Mouse (Mus musculus): ENCODE data around the gene Asphd2. TPM values are rescaled to one million over a fixed set of nuclear protein-coding genes. Genes with fewer than 3 reads are reported as not detected.

Asphd2 gene
- 8.2 and 9.0 TPM in 2 replicates for polyA plus RNA-seq (2014; fragmentation: Nextera tagmentation; extraction: Ambion mirVana)

GRCm38 (mm10) chr5:112394779-112395443, at the start of gene Asphd2:
Asphd2 (minus strand) TSS chr5:112394866.
- peak; percentile 87 for ATAC-seq (ENCODE audit: low FRiP score, low TSS enrichment)
- WGBS, result 1% methylated on average over 30 of the region's 67 CpGs
- H3K4me3 ChIP-seq (ENCODE audit: low read length), result peak within 1 kb of the TSS; percentile 47
- H3K9me3 ChIP-seq (ENCODE audit: control insufficient read depth, low read length), result no peaks in the 10 kb centered on the region
- H3K36me3 ChIP-seq (ENCODE audit: control insufficient read depth, insufficient read depth, low read length), result no peaks in the 10 kb centered on the region
- no peaks in the 10 kb centered on the region; the same call in 1 of the 2 replicates for H3K4me1 ChIP-seq (ENCODE audit: control insufficient read depth, insufficient read depth, low read length)
- peak within 1 kb of the TSS; percentile 57 for H3K27ac ChIP-seq (ENCODE audit: low read depth, low read length)
- peak within 1 kb of the TSS; percentile 90 for H3K4me2 ChIP-seq (replicated peaks; ENCODE audit: low read depth, low read length)
- peak within 1 kb of the TSS; percentile 63 for H3K9ac ChIP-seq (ENCODE audit: low read depth, low read length)
- H3K27me3 ChIP-seq (ENCODE audit: control insufficient read depth, insufficient read depth, low read length), result peaks cover 12% of the 10 kb centered on the region; the same call in 1 of the 2 replicates

- ATAC-seq (ENCODE audit: low FRiP score, low TSS enrichment), result no peak
- Histone ChIP-seq H3K4me2 (replicated peaks; ENCODE audit: low read depth, low read length) (no peak overlapping the region), H3K4me1 (ENCODE audit: control insufficient read depth, insufficient read depth, low read length) (no peaks in the 10 kb centered on the region), H3K9me3 (ENCODE audit: control insufficient read depth, low read length) (no peaks in the 10 kb centered on the region), H3K9ac (ENCODE audit: low read depth, low read length) (no peak overlapping the region), H3K36me3 (ENCODE audit: control insufficient read depth, insufficient read depth, low read length) (no peaks in the 10 kb centered on the region), H3K27me3 (ENCODE audit: control insufficient read depth, insufficient read depth, low read length) (no peaks in the 10 kb centered on the region), H3K27ac (ENCODE audit: low read depth, low read length) (no peak overlapping the region), H3K4me3 (ENCODE audit: low read length) (no peak overlapping the region)
- 26% methylated on average over 10 of the region's 10 CpGs for WGBS
Observed at GRCm38 (mm10) chr5:112438535-112438934, 43.9 kb upstream of the Asphd2 start.

- WGBS, result under 1% methylated on average over 8 of the region's 8 CpGs
Observed at GRCm38 (mm10) chr5:112433004-112433403, 38.3 kb upstream of the Asphd2 start.

GRCm38 (mm10) chr5:112432033-112432432, 37.4 kb upstream of the Asphd2 start:
- Histone ChIP-seq H3K36me3 (ENCODE audit: control insufficient read depth, insufficient read depth, low read length) (no peaks in the 10 kb centered on the region), H3K9me3 (ENCODE audit: control insufficient read depth, low read length) (no peaks in the 10 kb centered on the region), H3K4me1 (ENCODE audit: control insufficient read depth, insufficient read depth, low read length) (peaks cover 4% of the 10 kb centered on the region; the same call in 1 of the 2 replicates), H3K4me2 (replicated peaks; ENCODE audit: low read depth, low read length) (no peak overlapping the region), H3K4me3 (ENCODE audit: low read length) (no peak overlapping the region), H3K27ac (ENCODE audit: low read depth, low read length) (no peak overlapping the region), H3K27me3 (ENCODE audit: control insufficient read depth, insufficient read depth, low read length) (no peaks in the 10 kb centered on the region; the same call in 1 of the 2 replicates), H3K9ac (ENCODE audit: low read depth, low read length) (no peak overlapping the region)
- WGBS, result 78% methylated on average over 5 of the region's 5 CpGs
- ATAC-seq (ENCODE audit: low FRiP score, low TSS enrichment), result no peak

More at GRCm38 (mm10) chr5:112433004-112433403, 38.3 kb upstream of the Asphd2 start:
- no peak overlapping the region for H3K27ac ChIP-seq (ENCODE audit: low read depth, low read length)
- no peak overlapping the region for H3K9ac ChIP-seq (ENCODE audit: low read depth, low read length)
- peaks cover 4% of the 10 kb centered on the region; the same call in 1 of the 2 replicates for H3K4me1 ChIP-seq (ENCODE audit: control insufficient read depth, insufficient read depth, low read length)
- H3K36me3 ChIP-seq (ENCODE audit: control insufficient read depth, insufficient read depth, low read length), result no peaks in the 10 kb centered on the region
- no peak overlapping the region for H3K4me3 ChIP-seq (ENCODE audit: low read length)
- H3K9me3 ChIP-seq (ENCODE audit: control insufficient read depth, low read length), result no peaks in the 10 kb centered on the region
- ATAC-seq (ENCODE audit: low FRiP score, low TSS enrichment), result no peak
- H3K27me3 ChIP-seq (ENCODE audit: control insufficient read depth, insufficient read depth, low read length), result no peaks in the 10 kb centered on the region
- H3K4me2 ChIP-seq (replicated peaks; ENCODE audit: low read depth, low read length), result no peak overlapping the region

- ATAC-seq (ENCODE audit: low FRiP score, low TSS enrichment), result no peak
- WGBS, result 13% methylated on average over 14 of the region's 14 CpGs
- no peaks in the 10 kb centered on the region for H3K9me3 ChIP-seq (ENCODE audit: control insufficient read depth, low read length)
- no peaks in the 10 kb centered on the region for H3K36me3 ChIP-seq (ENCODE audit: control insufficient read depth, insufficient read depth, low read length)
- H3K27me3 ChIP-seq (ENCODE audit: control insufficient read depth, insufficient read depth, low read length), result no peaks in the 10 kb centered on the region; the same call in 1 of the 2 replicates
- H3K27ac ChIP-seq (ENCODE audit: low read depth, low read length), result no peak overlapping the region
- no peak overlapping the region; the same call in 1 of the 2 replicates for H3K9ac ChIP-seq (ENCODE audit: low read depth, low read length)
- H3K4me2 ChIP-seq (replicated peaks; ENCODE audit: low read depth, low read length), result peak overlapping the region; percentile 28; the same call in 1 of the 2 replicates
- H3K4me1 ChIP-seq (ENCODE audit: control insufficient read depth, insufficient read depth, low read length), result peaks cover 4% of the 10 kb centered on the region; the same call in 1 of the 2 replicates
- H3K4me3 ChIP-seq (ENCODE audit: low read length), result no peak overlapping the region
Observed at GRCm38 (mm10) chr5:112431120-112431775, 36.6 kb upstream of the Asphd2 start.

- Histone ChIP-seq H3K4me3 (ENCODE audit: low read length) (no peak overlapping the region), H3K4me1 (ENCODE audit: control insufficient read depth, insufficient read depth, low read length) (peaks cover 4% of the 10 kb centered on the region; the same call in 1 of the 2 replicates), H3K27me3 (ENCODE audit: control insufficient read depth, insufficient read depth, low read length) (peaks cover 4% of the 10 kb centered on the region), H3K4me2 (replicated peaks; ENCODE audit: low read depth, low read length) (no peak overlapping the region; the same call in 1 of the 2 replicates), H3K9me3 (ENCODE audit: control insufficient read depth, low read length) (no peaks in the 10 kb centered on the region), H3K36me3 (ENCODE audit: control insufficient read depth, insufficient read depth, low read length) (no peaks in the 10 kb centered on the region), H3K27ac (ENCODE audit: low read depth, low read length) (no peak overlapping the region), H3K9ac (ENCODE audit: low read depth, low read length) (no peak overlapping the region)
- 15% methylated on average over 19 of the region's 19 CpGs for WGBS
- ATAC-seq (ENCODE audit: low FRiP score, low TSS enrichment), result 0 out of 2 replicates have a peak, but pooled peaks have one; percentile 20
Observed at GRCm38 (mm10) chr5:112428944-112429343, 34.3 kb upstream of the Asphd2 start.

GRCm38 (mm10) chr5:112427283-112427682, 32.6 kb upstream of the Asphd2 start:
- H3K4me3 ChIP-seq (ENCODE audit: low read length), result no peak overlapping the region
- H3K9me3 ChIP-seq (ENCODE audit: control insufficient read depth, low read length), result no peaks in the 10 kb centered on the region
- peaks cover 4% of the 10 kb centered on the region for H3K27me3 ChIP-seq (ENCODE audit: control insufficient read depth, insufficient read depth, low read length)
- H3K36me3 ChIP-seq (ENCODE audit: control insufficient read depth, insufficient read depth, low read length), result no peaks in the 10 kb centered on the region
- peaks cover 4% of the 10 kb centered on the region; the same call in 1 of the 2 replicates for H3K4me1 ChIP-seq (ENCODE audit: control insufficient read depth, insufficient read depth, low read length)
- no peak overlapping the region for H3K4me2 ChIP-seq (replicated peaks; ENCODE audit: low read depth, low read length)
- H3K27ac ChIP-seq (ENCODE audit: low read depth, low read length), result no peak overlapping the region
- no peak overlapping the region for H3K9ac ChIP-seq (ENCODE audit: low read depth, low read length)
- no peak for ATAC-seq (ENCODE audit: low FRiP score, low TSS enrichment)
- WGBS, result 52% methylated on average over 2 of the region's 2 CpGs

GRCm38 (mm10) chr5:112426635-112427034, 32.0 kb upstream of the Asphd2 start:
- H3K27ac ChIP-seq (ENCODE audit: low read depth, low read length), result no peak overlapping the region
- no peak for ATAC-seq (ENCODE audit: low FRiP score, low TSS enrichment)
- no peaks in the 10 kb centered on the region for H3K9me3 ChIP-seq (ENCODE audit: control insufficient read depth, low read length)
- no peak overlapping the region for H3K9ac ChIP-seq (ENCODE audit: low read depth, low read length)
- peaks cover 4% of the 10 kb centered on the region for H3K27me3 ChIP-seq (ENCODE audit: control insufficient read depth, insufficient read depth, low read length)
- WGBS, result 89% methylated on average over 7 of the region's 7 CpGs
- no peak overlapping the region for H3K4me3 ChIP-seq (ENCODE audit: low read length)
- no peak overlapping the region for H3K4me2 ChIP-seq (replicated peaks; ENCODE audit: low read depth, low read length)
- H3K4me1 ChIP-seq (ENCODE audit: control insufficient read depth, insufficient read depth, low read length), result peaks cover 4% of the 10 kb centered on the region; the same call in 1 of the 2 replicates
- no peaks in the 10 kb centered on the region for H3K36me3 ChIP-seq (ENCODE audit: control insufficient read depth, insufficient read depth, low read length)

- Histone ChIP-seq H3K27me3 (ENCODE audit: control insufficient read depth, insufficient read depth, low read length) (no peaks in the 10 kb centered on the region; the same call in 1 of the 2 replicates), H3K9ac (ENCODE audit: low read depth, low read length) (no peak overlapping the region), H3K4me2 (replicated peaks; ENCODE audit: low read depth, low read length) (no peak overlapping the region), H3K4me3 (ENCODE audit: low read length) (no peak overlapping the region), H3K27ac (ENCODE audit: low read depth, low read length) (no peak overlapping the region), H3K9me3 (ENCODE audit: control insufficient read depth, low read length) (no peaks in the 10 kb centered on the region), H3K4me1 (ENCODE audit: control insufficient read depth, insufficient read depth, low read length) (0 out of 2 replicates have a peak, but pooled peaks cover 2% of the 10 kb centered on the region), H3K36me3 (ENCODE audit: control insufficient read depth, insufficient read depth, low read length) (no peaks in the 10 kb centered on the region)
- no peak for ATAC-seq (ENCODE audit: low FRiP score, low TSS enrichment)
- 27% methylated on average over 12 of the region's 12 CpGs for WGBS
Observed at GRCm38 (mm10) chr5:112419535-112419934, 24.9 kb upstream of the Asphd2 start.

Data from kidney, embryonic 14.5 days (tissue).